Mouse (Mus musculus) ES-Bruce4 (cell line): Measurements from ENCODE around the gene Txndc11.

Source experiments
- CTCF ChIP-seq: IDR thresholded peaks from one replicate; pipeline ENCODE4 v1.8.1; 2011; ENCODE audit warnings: low read depth, low read length
- EP300 ChIP-seq: IDR thresholded peaks from 2 replicates; pipeline ENCODE4 v1.6.1; 2011; ENCODE audit warnings: low read depth, low read length; ENCODE audit not compliant: insufficient read depth
- POLR2A ChIP-seq: IDR thresholded peaks from one replicate; pipeline ENCODE4 v1.8.1; 2011; ENCODE audit warnings: low read length; ENCODE audit not compliant: insufficient read depth

- TF ChIP-seq POLR2A (no peak), CTCF (no peak), EP300 (no peak)
Measured at GRCm38 (mm10) chr16:11164695-11165255, 30.3 kb upstream of the Txndc11 start.
